Mouse (Mus musculus) monocyte, adult 5-6 weeks (primary cell): ENCODE results near the gene BC005561. TPM values are rescaled to one million over a fixed set of nuclear protein-coding genes. Genes with fewer than 3 reads are reported as not detected.
A peak's percentile ranks its signal among the peaks of the same experiment; 100 is the strongest.
"Not testable (repeated sequence)": the region's sequence is repeated elsewhere in the genome, so short reads cannot be mapped to it uniquely, and the experiment has no call there.

ENCODE experiments used
- ATAC-seq: fragments of 153-309, 156-312 bp; replicated peaks from 2 replicates; pipeline ENCODE4 v1.8.0; 2017; ENCODE audit warnings: mild to moderate bottlenecking; ENCODE audit not compliant: low TSS enrichment, insufficient number of reproducible peaks, severe bottlenecking, poor library complexity, low FRiP score
- total RNA-seq: library from RNA; stranded (forward); fragments of 200-1000, 200-491, 200-594 nt; gene quantifications from 3 replicates; pipeline ENCODE4 v1.2.3, GENCODE M21; 2017

BC005561 gene
- total RNA-seq, 1 experiment from 2014 or later, result 11.0 TPM

DNA sequence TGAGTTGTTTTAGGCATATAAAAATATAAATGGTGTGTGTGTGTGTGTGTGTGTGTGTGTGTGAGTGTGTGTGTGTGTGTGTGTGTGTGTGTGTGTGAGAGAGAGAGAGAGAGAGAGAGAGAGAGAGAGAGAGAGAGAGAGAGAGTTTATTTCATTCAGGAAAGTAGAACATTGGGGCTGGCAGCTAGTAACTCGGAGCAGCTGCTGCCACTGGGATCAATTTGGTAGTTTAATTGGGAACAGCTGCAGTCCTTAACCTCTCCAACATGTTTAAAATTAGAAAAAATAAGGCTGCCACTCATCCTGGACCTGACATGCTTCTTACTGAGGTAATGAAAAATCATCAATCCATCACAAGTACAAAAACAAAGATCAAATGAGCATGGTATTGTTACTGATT, 59.9 kb downstream of the BC005561 start:
- not testable (repeated sequence) for ATAC-seq

DNA sequence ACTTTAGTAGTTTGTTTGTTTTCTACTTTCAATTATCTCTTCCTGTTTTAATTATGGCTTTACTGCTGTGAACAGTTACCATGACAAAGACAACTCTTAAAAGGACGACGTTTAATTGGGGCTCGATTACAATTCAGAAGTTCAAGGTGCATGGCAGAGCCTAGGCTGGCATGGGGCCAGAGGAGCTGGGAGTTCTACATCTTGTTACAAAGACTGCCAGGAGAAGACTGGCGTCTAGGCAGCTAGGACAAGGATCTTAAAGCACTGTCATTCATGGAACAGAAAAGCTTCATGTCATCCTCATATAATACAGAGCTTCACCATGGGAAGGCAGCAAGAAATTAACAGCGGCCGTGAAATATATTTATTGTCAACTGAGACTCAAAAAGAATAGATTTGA, 62.6 kb downstream of the BC005561 start:
- ATAC-seq, result no peak

DNA sequence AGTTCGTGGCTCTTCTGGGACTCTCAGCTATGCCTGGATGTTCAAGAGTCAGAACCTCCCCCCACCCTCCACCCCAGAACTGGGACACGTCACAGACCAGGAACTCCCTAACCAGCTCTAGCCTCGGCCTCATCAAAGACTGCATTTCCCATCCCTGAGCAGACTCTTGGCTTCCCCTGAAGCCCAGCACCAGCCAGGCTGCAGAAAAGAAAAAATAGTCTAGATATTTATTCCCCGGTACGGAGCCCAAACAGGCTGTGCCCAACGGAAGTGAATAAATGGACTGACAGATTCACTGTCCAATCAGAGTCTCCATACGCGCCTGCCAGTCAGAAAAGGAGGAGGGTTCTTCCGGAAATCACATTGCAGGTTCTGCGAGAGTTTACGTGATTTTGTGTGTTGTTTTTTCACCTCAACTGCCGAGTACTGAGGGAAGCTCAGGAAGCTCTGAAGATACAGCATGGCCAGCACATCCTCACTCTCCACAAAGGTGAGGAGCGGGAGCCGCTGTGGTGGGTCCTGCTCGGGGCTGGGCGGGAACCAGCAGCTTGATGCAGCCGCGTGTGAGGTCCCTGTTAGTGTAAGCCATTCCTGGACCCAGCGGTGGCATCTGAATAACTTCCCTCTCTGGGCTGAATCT, 63.2 kb downstream of the BC005561 start:
- ATAC-seq, result peak; percentile 99

Other genes starting within 250 kb of the BC005561 start
- gene Ibsp, start 209.2 kb upstream of the BC005561 start, total RNA-seq, result not detected in 3 replicates
- gene Mepe, start 183.0 kb upstream of the BC005561 start, total RNA-seq, result not detected in 3 replicates
- 1.5 to 1.9 TPM (median 1.9 TPM) in 3 replicates for gene Spp1, start 73.2 kb upstream of the BC005561 start, total RNA-seq
- 2.5 to 5.6 TPM (median 4.1 TPM) in 3 replicates for gene Pkd2, start 48.9 kb upstream of the BC005561 start, total RNA-seq